Mouse (Mus musculus) thymus, adult 2 months (tissue): ENCODE results near the gene Psmb3. TPM values are rescaled to one million over a fixed set of nuclear protein-coding genes. Genes with fewer than 3 reads are reported as not detected.

ENCODE experiments used
- DNase-seq: peaks from one replicate; pipeline ENCODE4 v3.0.0; 2021
- H3K27ac ChIP-seq: fragments of 200-500 bp; 2 replicates; pipeline ENCODE4 v1.5.1; 2012; ENCODE audit warnings: low read length, control low read depth; ENCODE audit not compliant: control insufficient read depth, insufficient read depth
- H3K27me3 ChIP-seq: fragments of 200-500 bp; 2 replicates; pipeline ENCODE4 v1.6.1; 2012; ENCODE audit warnings: mild to moderate bottlenecking, low read length, moderate library complexity, mixed read lengths; ENCODE audit not compliant: control insufficient read depth, insufficient read depth
- H3K36me3 ChIP-seq: fragments of 200-500 bp; 2 replicates; pipeline ENCODE4 v1.6.1; 2012; ENCODE audit warnings: mild to moderate bottlenecking, low read length, moderate library complexity; ENCODE audit not compliant: control insufficient read depth, insufficient read depth
- H3K4me1 ChIP-seq: fragments of 200-500 bp; replicated peaks from 2 replicates; pipeline ENCODE4 v1.6.1; 2012; ENCODE audit warnings: low read length; ENCODE audit not compliant: control insufficient read depth, insufficient read depth
- H3K4me3 ChIP-seq: fragments of 200-500 bp; 2 replicates; pipeline ENCODE4 v1.5.1; 2012; ENCODE audit warnings: mild to moderate bottlenecking, low read length, control low read depth, moderate library complexity; ENCODE audit not compliant: control insufficient read depth, insufficient read depth
- CTCF ChIP-seq: fragments of 200-500 bp; IDR thresholded peaks from 2 replicates; pipeline ENCODE4 v1.5.1; 2012; ENCODE audit warnings: mild to moderate bottlenecking, control low read depth, low read length, moderate library complexity, borderline replicate concordance; ENCODE audit not compliant: control insufficient read depth, poor library complexity, insufficient read depth; ENCODE audit errors: extremely low read depth
- POLR2A ChIP-seq: fragments of 200-500 bp; IDR thresholded peaks from 2 replicates; pipeline ENCODE4 v1.6.1; 2012; ENCODE audit warnings: mild to moderate bottlenecking, low read length, control low read depth, moderate library complexity; ENCODE audit not compliant: control insufficient read depth, poor library complexity, insufficient read depth; ENCODE audit errors: extremely low read depth
- WGBS: fragments of 180-500 bp; shearing (Covaris S2); methylation state at CpG from one replicate; pipeline ENCODE4 v1.1.7; 2018; 5-methylcytosine and 5-hydroxymethylcytosine counted together
- polyA plus RNA-seq: library from polyadenylated mRNA; depleted of rRNA; stranded (reverse); fragments of >200 nt; gene quantifications from 2 replicates; pipeline ENCODE4 v1.2.3, GENCODE M21; 2012

Gene Psmb3
- polyA plus RNA-seq, 1 experiment: 477 TPM

GRCm38 (mm10) chr11:97694921-97695711 lies 8.1 kb upstream of the Psmb3 start:
- Histone ChIP-seq H3K36me3 (no peaks in the 10 kb centered on the region), H3K4me1 (peaks cover 13% of the 10 kb centered on the region), H3K4me3 (no peak overlapping the region), H3K27me3 (peaks cover 9% of the 10 kb centered on the region; the same call in 1 of the 2 replicates), H3K27ac (no peak overlapping the region)
- 95% methylated on average over 17 of the region's 17 CpGs for WGBS
- no peak for DNase-seq
- no peak for TF ChIP-seq CTCF
- no peak for TF ChIP-seq POLR2A

GRCm38 (mm10) chr11:97695712-97696401 lies 7.3 kb upstream of the Psmb3 start:
- WGBS: 86% methylated on average over 9 of the region's 9 CpGs
- H3K36me3 ChIP-seq: no peaks in the 10 kb centered on the region
- no peak overlapping the region for H3K4me3 ChIP-seq
- peaks cover 20% of the 10 kb centered on the region for H3K4me1 ChIP-seq
- H3K27ac ChIP-seq: no peak overlapping the region
- TF ChIP-seq POLR2A: no peak
- TF ChIP-seq CTCF: no peak
- H3K27me3 ChIP-seq: peaks cover 13% of the 10 kb centered on the region; the same call in 1 of the 2 replicates
- DNase-seq: no peak

GRCm38 (mm10) chr11:97696669-97697068 lies 6.5 kb upstream of the Psmb3 start:
- no peak for TF ChIP-seq POLR2A
- TF ChIP-seq CTCF: no peak
- H3K4me3 ChIP-seq: no peak overlapping the region
- WGBS: 95% methylated on average over 8 of the region's 8 CpGs
- no peak for DNase-seq
- H3K4me1 ChIP-seq: peaks cover 21% of the 10 kb centered on the region
- no peak overlapping the region for H3K27ac ChIP-seq
- no peaks in the 10 kb centered on the region for H3K36me3 ChIP-seq
- H3K27me3 ChIP-seq: peaks cover 14% of the 10 kb centered on the region; the same call in 1 of the 2 replicates

- peaks cover 21% of the 10 kb centered on the region for H3K4me1 ChIP-seq
- TF ChIP-seq CTCF: no peak
- no peak for TF ChIP-seq POLR2A
- H3K27ac ChIP-seq: no peak overlapping the region
- H3K36me3 ChIP-seq: no peaks in the 10 kb centered on the region
- no peak overlapping the region for H3K4me3 ChIP-seq
- DNase-seq: no peak
- H3K27me3 ChIP-seq: peaks cover 14% of the 10 kb centered on the region; the same call in 1 of the 2 replicates
- WGBS: 91% methylated on average over 11 of the region's 11 CpGs
Measured at GRCm38 (mm10) chr11:97697199-97697890, 5.9 kb upstream of the Psmb3 start.

GRCm38 (mm10) chr11:97697891-97698529 lies 5.2 kb upstream of the Psmb3 start:
- no peak overlapping the region for H3K27ac ChIP-seq
- 73% methylated on average over 14 of the region's 14 CpGs for WGBS
- TF ChIP-seq CTCF: no peak
- TF ChIP-seq POLR2A: no peak
- no peaks in the 10 kb centered on the region for H3K36me3 ChIP-seq
- peaks cover 14% of the 10 kb centered on the region; the same call in 1 of the 2 replicates for H3K27me3 ChIP-seq
- H3K4me1 ChIP-seq: peaks cover 21% of the 10 kb centered on the region
- no peak for DNase-seq
- H3K4me3 ChIP-seq: no peak overlapping the region
